Mouse (Mus musculus): ENCODE results near the gene Ambp.
A peak's percentile ranks its signal among the peaks of the same experiment; 100 is the strongest.

Gene Ambp

GRCm38 (mm10) chr4:63154699-63155098, at the start of gene Ambp:
Gene Ambp, minus strand, starts transcription at chr4:63154799.
- DNase-seq (ENCODE audit: extremely low read depth, insufficient read length, low spot score) = no peak

- DNase-seq (ENCODE audit: extremely low read depth, insufficient read length, low spot score) = no peak
Measured at GRCm38 (mm10) chr4:63203874-63204273, 49.3 kb upstream of the Ambp start.

GRCm38 (mm10) chr4:63199366-63199765, 44.8 kb upstream of the Ambp start:
- DNase-seq (ENCODE audit: extremely low read depth, insufficient read length, low spot score) = no peak

GRCm38 (mm10) chr4:63194366-63194765, 39.8 kb upstream of the Ambp start:
- no peak for DNase-seq (ENCODE audit: extremely low read depth, insufficient read length, low spot score)

GRCm38 (mm10) chr4:63191641-63192040, 37.0 kb upstream of the Ambp start:
- no peak for DNase-seq (ENCODE audit: extremely low read depth, insufficient read length, low spot score)

GRCm38 (mm10) chr4:63186281-63186870, 31.8 kb upstream of the Ambp start:
- DNase-seq (ENCODE audit: extremely low read depth, insufficient read length, low spot score) = no peak

GRCm38 (mm10) chr4:63181556-63181955, 27.0 kb upstream of the Ambp start:
- DNase-seq (ENCODE audit: extremely low read depth, insufficient read length, low spot score) = no peak

GRCm38 (mm10) chr4:63171969-63172685, 17.5 kb upstream of the Ambp start, which contains the start of gene Kif12:
Gene Kif12, minus strand, starts transcription at chr4:63172131.
- no peak for DNase-seq (ENCODE audit: extremely low read depth, insufficient read length, low spot score)

- no peak for DNase-seq (ENCODE audit: extremely low read depth, insufficient read length, low spot score)
Measured at GRCm38 (mm10) chr4:63171122-63171521, 16.5 kb upstream of the Ambp start.

GRCm38 (mm10) chr4:63170061-63170460, 15.5 kb upstream of the Ambp start:
- DNase-seq (ENCODE audit: extremely low read depth, insufficient read length, low spot score) = no peak

GRCm38 (mm10) chr4:63166323-63166722, 11.7 kb upstream of the Ambp start:
- DNase-seq (ENCODE audit: extremely low read depth, insufficient read length, low spot score) = no peak

GRCm38 (mm10) chr4:63165636-63166035, 11.0 kb upstream of the Ambp start:
- DNase-seq (ENCODE audit: extremely low read depth, insufficient read length, low spot score) = no peak

GRCm38 (mm10) chr4:63158961-63159592, 4.5 kb upstream of the Ambp start:
- peak; percentile 38 for DNase-seq (ENCODE audit: extremely low read depth, insufficient read length, low spot score)

GRCm38 (mm10) chr4:63158192-63158591, 3.6 kb upstream of the Ambp start:
- DNase-seq (ENCODE audit: extremely low read depth, insufficient read length, low spot score) = no peak

- no peak for DNase-seq (ENCODE audit: extremely low read depth, insufficient read length, low spot score)
Measured at GRCm38 (mm10) chr4:63156726-63157634, 2.4 kb upstream of the Ambp start.

GRCm38 (mm10) chr4:63155596-63155995, 997 bp upstream of the Ambp start:
- DNase-seq (ENCODE audit: extremely low read depth, insufficient read length, low spot score) = no peak

GRCm38 (mm10) chr4:63154028-63154427, 571 bp downstream of the Ambp start:
- no peak for DNase-seq (ENCODE audit: extremely low read depth, insufficient read length, low spot score)

GRCm38 (mm10) chr4:63151127-63151526, 3.5 kb downstream of the Ambp start:
- no peak for DNase-seq (ENCODE audit: extremely low read depth, insufficient read length, low spot score)

GRCm38 (mm10) chr4:63147268-63147667, 7.3 kb downstream of the Ambp start:
- no peak for DNase-seq (ENCODE audit: extremely low read depth, insufficient read length, low spot score)

GRCm38 (mm10) chr4:63129891-63130624, 24.5 kb downstream of the Ambp start:
- DNase-seq (ENCODE audit: extremely low read depth, insufficient read length, low spot score) = no peak

Measured in 3134 (cell line).